Mouse (Mus musculus) frontal cortex, postnatal 14 days (tissue): ENCODE measurements around the gene Rpl35a.
A peak's percentile ranks its signal among the peaks of the same experiment; 100 is the strongest.
"Not testable (repeated sequence)": the region's sequence is repeated elsewhere in the genome, so short reads cannot be mapped to it uniquely, and the experiment has no call there.

Source experiments
- DNase-seq, 2 experiments: peaks; one replicate each; pipeline ENCODE4 v3.0.0; 2022; ENCODE audit warnings: low spot score in 2 of 2

Gene Rpl35a

GRCm38 (mm10) chr16:33056095-33056785, at the start of gene Rpl35a, which contains the start of gene Iqcg:
Rpl35a (plus strand) TSS chr16:33056453.
Iqcg (minus strand) TSS chr16:33056218.
- DNase-seq: peak; percentile 82 to 88

GRCm38 (mm10) chr16:33006888-33007287, 49.4 kb upstream of the Rpl35a start:
- DNase-seq: no peak

GRCm38 (mm10) chr16:33007436-33007835, 48.8 kb upstream of the Rpl35a start:
- DNase-seq: no peak

- DNase-seq: no peak
These were observed 46.1 kb upstream of the Rpl35a start for GRCm38 (mm10) chr16:33010166-33010565.

- no peak for DNase-seq
These were observed 42.5 kb upstream of the Rpl35a start for GRCm38 (mm10) chr16:33013801-33014200.

- DNase-seq: no peak
These were observed 41.3 kb upstream of the Rpl35a start for GRCm38 (mm10) chr16:33014921-33015320.

- DNase-seq: no peak
These were observed 40.8 kb upstream of the Rpl35a start for GRCm38 (mm10) chr16:33015396-33015907.

GRCm38 (mm10) chr16:33015986-33016385, 40.3 kb upstream of the Rpl35a start:
- no peak for DNase-seq

GRCm38 (mm10) chr16:33017677-33018349, 38.4 kb upstream of the Rpl35a start:
- no peak for DNase-seq

- no peak for DNase-seq
These were observed 37.0 kb upstream of the Rpl35a start for GRCm38 (mm10) chr16:33019117-33019770.

GRCm38 (mm10) chr16:33021381-33021780, 34.9 kb upstream of the Rpl35a start:
- DNase-seq: no peak

- DNase-seq: peak; percentile 42 to 79
These were observed 32.5 kb upstream of the Rpl35a start for GRCm38 (mm10) chr16:33023750-33024149.

GRCm38 (mm10) chr16:33024456-33025104, 31.7 kb upstream of the Rpl35a start:
- no peak for DNase-seq

- no peak for DNase-seq
These were observed 29.9 kb upstream of the Rpl35a start for GRCm38 (mm10) chr16:33026357-33026756.

- DNase-seq: no peak
These were observed 20.2 kb upstream of the Rpl35a start for GRCm38 (mm10) chr16:33036006-33036405.

- DNase-seq: no peak
These were observed 13.6 kb upstream of the Rpl35a start for GRCm38 (mm10) chr16:33042682-33043081.

- DNase-seq: no peak
These were observed 13.0 kb upstream of the Rpl35a start for GRCm38 (mm10) chr16:33043268-33043667.

GRCm38 (mm10) chr16:33048004-33048403, 8.2 kb upstream of the Rpl35a start:
- DNase-seq: no peak

- no peak for DNase-seq
These were observed 7.6 kb upstream of the Rpl35a start for GRCm38 (mm10) chr16:33048686-33049085.

- no peak for DNase-seq
These were observed 6.4 kb upstream of the Rpl35a start for GRCm38 (mm10) chr16:33049809-33050208.

GRCm38 (mm10) chr16:33053141-33053540, 3.1 kb upstream of the Rpl35a start:
- DNase-seq: no peak

- not testable (repeated sequence) for DNase-seq
These were observed 1.3 kb upstream of the Rpl35a start for GRCm38 (mm10) chr16:33054927-33055326.
